Mouse (Mus musculus): ENCODE measurements around the gene Socs4.

Gene Socs4

GRCm38 (mm10) chr14:47276637-47277393 lies at the start of gene Socs4, which contains the start of gene Wdhd1:
Gene Socs4, plus strand, starts transcription at chr14:47276931.
Gene Wdhd1, minus strand, starts transcription at chr14:47276857.
- peak; percentile 96 for DNase-seq

- DNase-seq: no peak
Measured at GRCm38 (mm10) chr14:47229796-47230376, 46.8 kb upstream of the Socs4 start.

- DNase-seq: no peak
Measured at GRCm38 (mm10) chr14:47233602-47234001, 43.1 kb upstream of the Socs4 start.

- no peak for DNase-seq
Measured at GRCm38 (mm10) chr14:47234032-47234431, 42.7 kb upstream of the Socs4 start.

- no peak for DNase-seq
Measured at GRCm38 (mm10) chr14:47234526-47235250, 42.0 kb upstream of the Socs4 start.

- DNase-seq: no peak
Measured at GRCm38 (mm10) chr14:47236491-47236890, 40.2 kb upstream of the Socs4 start.

GRCm38 (mm10) chr14:47237286-47237685 lies 39.4 kb upstream of the Socs4 start:
- DNase-seq: no peak

- no peak for DNase-seq
Measured at GRCm38 (mm10) chr14:47240600-47240999, 36.1 kb upstream of the Socs4 start.

- DNase-seq: no peak
Measured at GRCm38 (mm10) chr14:47241046-47241445, 35.7 kb upstream of the Socs4 start.

GRCm38 (mm10) chr14:47242753-47243152 lies 34.0 kb upstream of the Socs4 start:
- DNase-seq: no peak

GRCm38 (mm10) chr14:47249839-47250238 lies 26.9 kb upstream of the Socs4 start:
- DNase-seq: no peak

- no peak for DNase-seq
Measured at GRCm38 (mm10) chr14:47264866-47265265, 11.9 kb upstream of the Socs4 start.

- DNase-seq: no peak
Measured at GRCm38 (mm10) chr14:47265829-47266228, 10.9 kb upstream of the Socs4 start.

- no peak for DNase-seq
Measured at GRCm38 (mm10) chr14:47269056-47269455, 7.7 kb upstream of the Socs4 start.

- no peak for DNase-seq
Measured at GRCm38 (mm10) chr14:47269706-47270105, 7.0 kb upstream of the Socs4 start.

- no peak for DNase-seq
Measured at GRCm38 (mm10) chr14:47273751-47274150, 3.0 kb upstream of the Socs4 start.

GRCm38 (mm10) chr14:47275417-47275816 lies 1.3 kb upstream of the Socs4 start:
- DNase-seq: peak; percentile 16

GRCm38 (mm10) chr14:47276036-47276603 lies 611 bp upstream of the Socs4 start:
- no peak for DNase-seq

- no peak for DNase-seq
Measured at GRCm38 (mm10) chr14:47279058-47279457, 2.3 kb downstream of the Socs4 start.

GRCm38 (mm10) chr14:47281535-47281934 lies 4.8 kb downstream of the Socs4 start:
- no peak for DNase-seq

- DNase-seq: no peak
Measured at GRCm38 (mm10) chr14:47283568-47283967, 6.8 kb downstream of the Socs4 start.

GRCm38 (mm10) chr14:47285271-47285670 lies 8.5 kb downstream of the Socs4 start:
- no peak for DNase-seq

- no peak for DNase-seq
Measured at GRCm38 (mm10) chr14:47286215-47286614, 9.5 kb downstream of the Socs4 start.

- no peak for DNase-seq
Measured at GRCm38 (mm10) chr14:47287021-47287420, 10.3 kb downstream of the Socs4 start.
